Mouse (Mus musculus): ENCODE data around the gene Lrp4. TPM values are rescaled to one million over a fixed set of nuclear protein-coding genes. Genes with fewer than 3 reads are reported as not detected.
A peak's percentile ranks its signal among the peaks of the same experiment; 100 is the strongest.

Gene Lrp4
- total and polyA plus RNA-seq, 2 experiments from 2014 or later = 2.8 to 22.3 TPM

GRCm38 (mm10) chr2:91475791-91476190 is 18.5 kb downstream of the Lrp4 start:
- peak overlapping the region; percentile 27 for H3K27ac ChIP-seq (ENCODE audit: low read depth)
- H3K4me1 ChIP-seq (ENCODE audit: control insufficient read depth, insufficient read depth) = 0 out of 2 replicates have a peak, but pooled peaks cover 3% of the 10 kb centered on the region
- 62% methylated on average over 7 of the region's 7 CpGs for WGBS
- ATAC-seq (ENCODE audit: insufficient read depth, low read depth) = peak; percentile 6; the same call in 1 of the 2 replicates
- H3K4me3 ChIP-seq (ENCODE audit: low read depth, low read length) = no peak overlapping the region
- TF ChIP-seq CTCF (IDR thresholded peaks at IDR 0.05; ENCODE audit: low read depth) = no peak
- no peak for TF ChIP-seq EP300 (IDR thresholded peaks at IDR 0.05; ENCODE audit: low read depth)
- H3K27me3 ChIP-seq (ENCODE audit: control insufficient read depth, insufficient read depth, low read length) = no peaks in the 10 kb centered on the region
- H3K36me3 ChIP-seq (replicated peaks; ENCODE audit: control insufficient read depth, insufficient read depth, low read length) = peaks cover 36% of the 10 kb centered on the region
- no peak overlapping the region for H3K4me2 ChIP-seq (ENCODE audit: low read depth, low read length)
- no peak for DNase-seq (ENCODE audit: low spot score)
- H3K9ac ChIP-seq (replicated peaks; ENCODE audit: low read depth, low read length) = no peak overlapping the region
- no peaks in the 10 kb centered on the region for H3K9me3 ChIP-seq (replicated peaks; ENCODE audit: control insufficient read depth, low read length)

GRCm38 (mm10) chr2:91476251-91476661 is 18.9 kb downstream of the Lrp4 start:
- H3K4me2 ChIP-seq (ENCODE audit: low read depth, low read length) = no peak overlapping the region

GRCm38 (mm10) chr2:91476841-91477240 is 19.5 kb downstream of the Lrp4 start:
- WGBS = 80% methylated on average over 7 of the region's 7 CpGs
- Histone ChIP-seq H3K36me3 (replicated peaks; ENCODE audit: control insufficient read depth, insufficient read depth, low read length) (peaks cover 36% of the 10 kb centered on the region), H3K4me2 (ENCODE audit: low read depth, low read length) (no peak overlapping the region), H3K27me3 (ENCODE audit: control insufficient read depth, insufficient read depth, low read length) (no peaks in the 10 kb centered on the region), H3K9ac (replicated peaks; ENCODE audit: low read depth, low read length) (no peak overlapping the region), H3K27ac (ENCODE audit: low read depth) (peak overlapping the region; percentile 27), H3K9me3 (replicated peaks; ENCODE audit: control insufficient read depth, low read length) (no peaks in the 10 kb centered on the region), H3K4me3 (ENCODE audit: low read depth, low read length) (no peak overlapping the region), H3K4me1 (ENCODE audit: control insufficient read depth, insufficient read depth) (0 out of 2 replicates have a peak, but pooled peaks cover 3% of the 10 kb centered on the region)
- no peak for TF ChIP-seq EP300 (IDR thresholded peaks at IDR 0.05; ENCODE audit: low read depth)
- TF ChIP-seq CTCF (IDR thresholded peaks at IDR 0.05; ENCODE audit: low read depth) = no peak
- ATAC-seq (ENCODE audit: insufficient read depth, low read depth) (no peak), DNase-seq (ENCODE audit: low spot score) (no peak)

More at GRCm38 (mm10) chr2:91476251-91476661, 18.9 kb downstream of the Lrp4 start:
- H3K27ac ChIP-seq (ENCODE audit: low read depth) = peak overlapping the region; percentile 27
- 35% methylated on average over 17 of the region's 17 CpGs for WGBS
- H3K4me1 ChIP-seq (ENCODE audit: control insufficient read depth, insufficient read depth) = 0 out of 2 replicates have a peak, but pooled peaks cover 3% of the 10 kb centered on the region
- no peak overlapping the region; the same call in 1 of the 2 replicates for H3K9ac ChIP-seq (replicated peaks; ENCODE audit: low read depth, low read length)
- peaks cover 36% of the 10 kb centered on the region for H3K36me3 ChIP-seq (replicated peaks; ENCODE audit: control insufficient read depth, insufficient read depth, low read length)
- H3K4me3 ChIP-seq (ENCODE audit: low read depth, low read length) = no peak overlapping the region
- ATAC-seq (ENCODE audit: insufficient read depth, low read depth) = peak; percentile 75
- TF ChIP-seq EP300 (IDR thresholded peaks at IDR 0.05; ENCODE audit: low read depth) = no peak
- no peak for TF ChIP-seq CTCF (IDR thresholded peaks at IDR 0.05; ENCODE audit: low read depth)
- H3K27me3 ChIP-seq (ENCODE audit: control insufficient read depth, insufficient read depth, low read length) = no peaks in the 10 kb centered on the region
- H3K9me3 ChIP-seq (replicated peaks; ENCODE audit: control insufficient read depth, low read length) = no peaks in the 10 kb centered on the region
- DNase-seq (ENCODE audit: low spot score) = peak; percentile 55

- Histone ChIP-seq H3K27ac (ENCODE audit: low read depth) (no peak overlapping the region), H3K4me3 (ENCODE audit: low read depth, low read length) (no peak overlapping the region), H3K9me3 (replicated peaks; ENCODE audit: control insufficient read depth, low read length) (no peaks in the 10 kb centered on the region), H3K27me3 (ENCODE audit: control insufficient read depth, insufficient read depth, low read length) (no peaks in the 10 kb centered on the region), H3K36me3 (replicated peaks; ENCODE audit: control insufficient read depth, insufficient read depth, low read length) (peaks cover 19% of the 10 kb centered on the region), H3K9ac (replicated peaks; ENCODE audit: low read depth, low read length) (no peak overlapping the region), H3K4me2 (ENCODE audit: low read depth, low read length) (no peak overlapping the region), H3K4me1 (ENCODE audit: control insufficient read depth, insufficient read depth) (0 out of 2 replicates have a peak, but pooled peaks cover 3% of the 10 kb centered on the region)
- TF ChIP-seq EP300 (IDR thresholded peaks at IDR 0.05; ENCODE audit: low read depth) = no peak
- TF ChIP-seq CTCF (IDR thresholded peaks at IDR 0.05; ENCODE audit: low read depth) = no peak
- no peak for DNase-seq (ENCODE audit: low spot score)
- 86% methylated on average over 9 of the region's 9 CpGs for WGBS
- no peak for ATAC-seq (ENCODE audit: insufficient read depth, low read depth)
Measured at GRCm38 (mm10) chr2:91480399-91480801, 23.1 kb downstream of the Lrp4 start.

- 55% methylated on average over 6 of the region's 6 CpGs for WGBS
- Histone ChIP-seq H3K36me3 (replicated peaks; ENCODE audit: control insufficient read depth, insufficient read depth, low read length) (peaks cover 19% of the 10 kb centered on the region), H3K4me3 (ENCODE audit: low read depth, low read length) (no peak overlapping the region), H3K27me3 (ENCODE audit: control insufficient read depth, insufficient read depth, low read length) (no peaks in the 10 kb centered on the region), H3K9me3 (replicated peaks; ENCODE audit: control insufficient read depth, low read length) (no peaks in the 10 kb centered on the region), H3K27ac (ENCODE audit: low read depth) (no peak overlapping the region), H3K4me1 (ENCODE audit: control insufficient read depth, insufficient read depth) (0 out of 2 replicates have a peak, but pooled peaks cover 2% of the 10 kb centered on the region), H3K9ac (replicated peaks; ENCODE audit: low read depth, low read length) (no peak overlapping the region), H3K4me2 (ENCODE audit: low read depth, low read length) (no peak overlapping the region)
- peak; percentile 81 for TF ChIP-seq CTCF (IDR thresholded peaks at IDR 0.05; ENCODE audit: low read depth)
- no peak; the same call in 1 of the 2 replicates for TF ChIP-seq EP300 (IDR thresholded peaks at IDR 0.05; ENCODE audit: low read depth)
- DNase-seq (ENCODE audit: low spot score) (peak; percentile 85), ATAC-seq (ENCODE audit: insufficient read depth, low read depth) (peak; percentile 62; the same call in 1 of the 2 replicates)
Measured at GRCm38 (mm10) chr2:91480805-91481514, 23.6 kb downstream of the Lrp4 start.

All from heart, postnatal 0 days (tissue).